Mouse (Mus musculus): ENCODE measurements around the gene Wfdc6b. TPM values are rescaled to one million over a fixed set of nuclear protein-coding genes. Genes with fewer than 3 reads are reported as not detected.

The Wfdc6b gene
- total RNA-seq, 2 experiments from 2014 or later: not detected

Other genes with a start within 250 kb of the Wfdc6b start
- 10 to 100 TPM in 1 of 2 experiments, 1 to 10 TPM in 1; 9.1 to 13.2 TPM for gene Slpi, start 224.4 kb upstream of the Wfdc6b start, total RNA-seq (2021)
- under 1 TPM in 1 of 2 experiments, not detected in 1; 0.15 TPM for gene Rbpjl, start 210.4 kb upstream of the Wfdc6b start, total RNA-seq (2021)
- gene Matn4, start 208.4 kb upstream of the Wfdc6b start, total RNA-seq (2021): 1 to 10 TPM; 2.3 to 2.7 TPM
- 100 to 1,000 TPM; 101 to 246 TPM for gene Sdc4, start 169.6 kb upstream of the Wfdc6b start, total RNA-seq (2021)
- gene Sys1, start 156.6 kb upstream of the Wfdc6b start, total RNA-seq (2021): 10 to 100 TPM; 31.7 to 34.5 TPM
- 1 to 10 TPM; 2.5 to 4.8 TPM for gene Gm20458, start 152.6 kb upstream of the Wfdc6b start, total RNA-seq (2021)
- not detected for gene Trp53tg5, start 139.8 kb upstream of the Wfdc6b start, total RNA-seq (2021)
- gene Dbndd2, start 127.4 kb upstream of the Wfdc6b start, total RNA-seq (2021): 10 to 100 TPM; 13.1 to 20.5 TPM
- gene Pigt, start 116.0 kb upstream of the Wfdc6b start, total RNA-seq (2021): 10 to 100 TPM; 87.4 to 93.0 TPM
- gene Wfdc2, start 51.1 kb upstream of the Wfdc6b start, total RNA-seq (2021): 1 to 10 TPM; 1.9 to 2.9 TPM
- not detected for gene Spint3, start 40.1 kb upstream of the Wfdc6b start, total RNA-seq (2021)
- 1 to 10 TPM in 1 of 2 experiments, under 1 TPM in 1; 0.51 to 1.0 TPM for gene Wfdc6a, start 28.1 kb upstream of the Wfdc6b start, total RNA-seq (2021)
- gene Eppin, start 19.9 kb upstream of the Wfdc6b start, total RNA-seq (2021): not detected
- gene Wfdc8, start 104 bp downstream of the Wfdc6b start, total RNA-seq (2021): under 1 TPM in 1 of 2 experiments, not detected in 1; 0.09 TPM
- gene Wfdc16, start 25.3 kb downstream of the Wfdc6b start, total RNA-seq (2021): not detected
- not detected for gene Wfdc10, start 42.5 kb downstream of the Wfdc6b start, total RNA-seq (2021)
- not detected for gene Wfdc9, start 43.1 kb downstream of the Wfdc6b start, total RNA-seq (2021)
- gene Wfdc11, start 60.6 kb downstream of the Wfdc6b start, total RNA-seq (2021): not detected
- gene Wfdc13, start 71.6 kb downstream of the Wfdc6b start, total RNA-seq (2021): not detected
- gene Spint4, start 85.0 kb downstream of the Wfdc6b start, total RNA-seq (2021): not detected
- gene Spint5, start 101.8 kb downstream of the Wfdc6b start, total RNA-seq (2021): not detected
- under 1 TPM; 0.54 to 0.70 TPM for gene Wfdc3, start 132.4 kb downstream of the Wfdc6b start, total RNA-seq (2021)
- 10 to 100 TPM; 39.1 to 42.1 TPM for gene Dnttip1, start 132.5 kb downstream of the Wfdc6b start, total RNA-seq (2021)
- 10 to 100 TPM; 28.1 to 33.7 TPM for gene Ube2c, start 156.4 kb downstream of the Wfdc6b start, total RNA-seq (2021)
- 100 to 1,000 TPM; 221 to 908 TPM for gene Tnnc2, start 166.4 kb downstream of the Wfdc6b start, total RNA-seq (2021)
- gene Snx21, start 172.3 kb downstream of the Wfdc6b start, total RNA-seq (2021): 10 to 100 TPM; 36.9 to 39.0 TPM
- 10 to 100 TPM; 28.6 to 33.9 TPM for gene Acot8, start 191.4 kb downstream of the Wfdc6b start, total RNA-seq (2021)
- gene Zswim3, start 191.6 kb downstream of the Wfdc6b start, total RNA-seq (2021): 1 to 10 TPM; 4.0 to 4.1 TPM
- gene Zswim1, start 209.2 kb downstream of the Wfdc6b start, total RNA-seq (2021): 1 to 10 TPM; 6.9 to 8.5 TPM
- not detected for gene Spata25, start 215.0 kb downstream of the Wfdc6b start, total RNA-seq (2021)
- gene Ctsa, start 219.4 kb downstream of the Wfdc6b start, total RNA-seq (2021): 100 to 1,000 TPM; 100 to 103 TPM
- 1 to 10 TPM; 3.4 to 8.0 TPM for gene Neurl2, start 219.9 kb downstream of the Wfdc6b start, total RNA-seq (2021)
- gene Pltp, start 244.2 kb downstream of the Wfdc6b start, total RNA-seq (2021): 10 to 100 TPM; 31.5 to 36.6 TPM

Measured in adrenal gland, postnatal 10 days (tissue).